Mouse (Mus musculus): ENCODE measurements at regions not wholly inside any gene's neighbourhood (a gene's known extent, or its start where the extent isn't known, plus 50 kb on each side); places are given as distances from the start of the nearest gene placed in this dataset.
"Not testable (repeated sequence)": the region's sequence is repeated elsewhere in the genome, so short reads cannot be mapped to it uniquely, and the experiment has no call there.

- DNase-seq (ENCODE audit: low spot score in 2 of 2): no peak
- no peak for TF ChIP-seq CTCF (conservative IDR thresholded peaks at IDR 0.05)
- Histone ChIP-seq H3K27ac (no peak overlapping the region), H3K4me3 (no peak overlapping the region)
Observed at GRCm38 (mm10) chr13:5648276-5648675, 213.0 kb upstream of the Klf6 start.

- DNase-seq (ENCODE audit: low spot score in 2 of 2): no peak
- TF ChIP-seq CTCF (conservative IDR thresholded peaks at IDR 0.05): no peak
- H3K27ac ChIP-seq: no peak overlapping the region
- H3K4me3 ChIP-seq: no peak overlapping the region
Observed at GRCm38 (mm10) chr13:5657556-5657955, 203.7 kb upstream of the Klf6 start.

- no peak overlapping the region for H3K27ac ChIP-seq
- no peak overlapping the region for H3K4me3 ChIP-seq
- no peak for TF ChIP-seq CTCF (conservative IDR thresholded peaks at IDR 0.05)
- no peak for DNase-seq (ENCODE audit: low spot score in 2 of 2)
Observed at GRCm38 (mm10) chr13:5666235-5667007, 194.9 kb upstream of the Klf6 start.

- H3K4me3 ChIP-seq: no peak overlapping the region
- no peak overlapping the region for H3K27ac ChIP-seq
- DNase-seq (ENCODE audit: low spot score in 2 of 2): no peak
- no peak for TF ChIP-seq CTCF (conservative IDR thresholded peaks at IDR 0.05)
Observed at GRCm38 (mm10) chr13:5675668-5676067, 185.6 kb upstream of the Klf6 start.

GRCm38 (mm10) chr13:5690124-5690523 is 171.2 kb upstream of the Klf6 start:
- no peak for DNase-seq (ENCODE audit: low spot score in 2 of 2)
- no peak for TF ChIP-seq CTCF (conservative IDR thresholded peaks at IDR 0.05)
- Histone ChIP-seq H3K27ac (no peak overlapping the region), H3K4me3 (no peak overlapping the region)

- not testable (repeated sequence) for H3K27ac ChIP-seq; DNase-seq (ENCODE audit: low spot score in 2 of 2); H3K4me3 ChIP-seq
Observed at GRCm38 (mm10) chr13:5690680-5691079, 170.6 kb upstream of the Klf6 start.

GRCm38 (mm10) chr13:5694626-5695025 is 166.7 kb upstream of the Klf6 start:
- TF ChIP-seq CTCF (conservative IDR thresholded peaks at IDR 0.05): no peak
- H3K27ac ChIP-seq: no peak overlapping the region
- H3K4me3 ChIP-seq: no peak overlapping the region
- DNase-seq (ENCODE audit: low spot score in 2 of 2): no peak

- H3K4me3 ChIP-seq; H3K27ac ChIP-seq; DNase-seq (ENCODE audit: low spot score in 2 of 2): not testable (repeated sequence)
Observed at GRCm38 (mm10) chr13:5695581-5695980, 165.7 kb upstream of the Klf6 start.

GRCm38 (mm10) chr13:5696377-5696776 is 164.9 kb upstream of the Klf6 start:
- Histone ChIP-seq H3K4me3 (no peak overlapping the region), H3K27ac (no peak overlapping the region)
- no peak for DNase-seq (ENCODE audit: low spot score in 2 of 2)
- no peak for TF ChIP-seq CTCF (conservative IDR thresholded peaks at IDR 0.05)

GRCm38 (mm10) chr13:5697329-5697728 is 164.0 kb upstream of the Klf6 start:
- H3K4me3 ChIP-seq; H3K27ac ChIP-seq; DNase-seq (ENCODE audit: low spot score in 2 of 2): not testable (repeated sequence)

GRCm38 (mm10) chr13:5702071-5702470 is 159.2 kb upstream of the Klf6 start:
- TF ChIP-seq CTCF (conservative IDR thresholded peaks at IDR 0.05): no peak
- no peak overlapping the region for H3K27ac ChIP-seq
- no peak for DNase-seq (ENCODE audit: low spot score in 2 of 2)

GRCm38 (mm10) chr13:5704991-5705390 is 156.3 kb upstream of the Klf6 start:
- DNase-seq (ENCODE audit: low spot score in 2 of 2): no peak
- Histone ChIP-seq H3K27ac (no peak overlapping the region), H3K4me3 (no peak overlapping the region)
- no peak for TF ChIP-seq CTCF (conservative IDR thresholded peaks at IDR 0.05)

More at GRCm38 (mm10) chr13:5702071-5702470, 159.2 kb upstream of the Klf6 start:
- H3K4me3 ChIP-seq: no peak overlapping the region

- Histone ChIP-seq H3K27ac (no peak overlapping the region), H3K4me3 (no peak overlapping the region)
- DNase-seq (ENCODE audit: low spot score in 2 of 2): no peak
- no peak for TF ChIP-seq CTCF (conservative IDR thresholded peaks at IDR 0.05)
Observed at GRCm38 (mm10) chr13:5711646-5712045, 149.6 kb upstream of the Klf6 start.

GRCm38 (mm10) chr13:5713195-5713863 is 148.0 kb upstream of the Klf6 start:
- Histone ChIP-seq H3K4me3 (no peak overlapping the region), H3K27ac (no peak overlapping the region)
- no peak for TF ChIP-seq CTCF (conservative IDR thresholded peaks at IDR 0.05)
- DNase-seq (ENCODE audit: low spot score in 2 of 2): no peak

All from layer of hippocampus, adult 2 months (tissue).